Mouse (Mus musculus): ENCODE results near the gene Ttll5.

DNA sequence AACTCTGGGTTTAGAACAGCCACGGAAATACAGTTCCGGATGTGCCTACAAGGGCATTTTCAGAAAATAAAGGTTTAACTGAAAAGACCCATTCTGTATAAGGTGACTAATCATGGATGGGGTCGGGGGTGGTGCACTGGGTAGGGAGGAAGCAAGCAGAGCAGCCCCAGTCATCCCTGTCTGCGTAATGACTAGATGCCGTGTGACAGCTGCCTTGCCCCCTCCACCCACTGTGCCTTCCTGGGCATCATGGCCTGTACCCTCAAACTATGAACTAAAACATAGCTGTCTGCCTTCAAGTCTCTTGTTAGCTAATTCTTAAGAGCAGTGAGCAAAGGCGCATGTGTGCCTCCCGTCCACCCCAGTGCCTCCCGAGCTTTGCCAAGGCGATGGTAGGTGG lies 281.6 kb downstream of the Ttll5 start:
- no peak for TF ChIP-seq EP300 (IDR thresholded peaks at IDR 0.05; ENCODE audit: insufficient read depth, low read depth, low read length)
- TF ChIP-seq CTCF (IDR thresholded peaks at IDR 0.05) = no peak
- no peak for TF ChIP-seq POLR2A (IDR thresholded peaks at IDR 0.05; ENCODE audit: insufficient read depth, low read depth, low read length)
